Mouse (Mus musculus) heart, postnatal 0 days (tissue): ENCODE measurements at regions not wholly inside any gene's neighbourhood (a gene's known extent, or its start where the extent isn't known, plus 50 kb on each side); places are given as distances from the start of the nearest gene placed in this dataset.
A peak's percentile ranks its signal among the peaks of the same experiment; 100 is the strongest.

ENCODE experiments used
- ATAC-seq: fragments of 200-750 bp; cut with Nextera tagmentation; 2 replicates; pipeline ENCODE4 v1.8.0; 2017; ENCODE audit warnings: low read depth, moderate number of reproducible peaks, moderate library complexity; ENCODE audit not compliant: insufficient read depth
- DNase-seq: peaks from one replicate; pipeline ENCODE4 v3.0.0-alpha.2; 2016; ENCODE audit warnings: low spot score
- H3K27ac ChIP-seq: fragments of 300-500 bp; sonication (generic); 2 replicates; pipeline ENCODE4 v1.5.1; 2014; ENCODE audit warnings: low read depth, mild to moderate bottlenecking
- H3K27me3 ChIP-seq: fragments of 300-500 bp; sonication (generic); 2 replicates; pipeline ENCODE4 v1.6.1; 2014; ENCODE audit warnings: low read length, mixed read lengths; ENCODE audit not compliant: control insufficient read depth, insufficient read depth
- H3K36me3 ChIP-seq: fragments of 300-500 bp; sonication (generic); replicated peaks from 2 replicates; pipeline ENCODE4 v1.6.1; 2014; ENCODE audit warnings: low read length, mixed read lengths; ENCODE audit not compliant: control insufficient read depth, insufficient read depth
- H3K4me1 ChIP-seq: fragments of 300-500 bp; sonication (generic); 2 replicates; pipeline ENCODE4 v1.6.1; 2014; ENCODE audit warnings: antibody characterized with exemption; ENCODE audit not compliant: control insufficient read depth, insufficient read depth
- H3K4me2 ChIP-seq: fragments of 300-500 bp; sonication (generic); 2 replicates; pipeline ENCODE4 v1.6.1; 2014; ENCODE audit warnings: low read depth, mild to moderate bottlenecking, low read length, moderate library complexity
- H3K4me3 ChIP-seq: fragments of 300-500 bp; sonication (generic); 2 replicates; pipeline ENCODE4 v1.5.1; 2014; ENCODE audit warnings: low read depth, low read length
- H3K9ac ChIP-seq: fragments of 300-500 bp; sonication (generic); replicated peaks from 2 replicates; pipeline ENCODE4 v1.6.1; 2014; ENCODE audit warnings: low read depth, low read length, mixed read lengths
- H3K9me3 ChIP-seq: fragments of 300-500 bp; sonication (generic); replicated peaks from 2 replicates; pipeline ENCODE4 v1.6.1; 2016; ENCODE audit warnings: low read length; ENCODE audit not compliant: control insufficient read depth
- CTCF ChIP-seq: IDR thresholded peaks from 2 replicates; pipeline ENCODE4 v1.5.1; 2016; ENCODE audit warnings: antibody characterized with exemption, control low read depth, low read depth
- EP300 ChIP-seq: IDR thresholded peaks from 2 replicates; pipeline ENCODE4 v1.6.1; 2016; ENCODE audit warnings: antibody characterized with exemption, low read depth
- WGBS: fragments of 180-500 bp; shearing (Covaris S2); extraction: QIAGEN DNeasy Blood & Tissue Kit; methylation state at CpG from one replicate; pipeline ENCODE4 v1.1.7; 2014; 5-methylcytosine and 5-hydroxymethylcytosine counted together

GRCm38 (mm10) chr2:70901479-70901878 lies 76.0 kb upstream of the Tlk1 start:
- Histone ChIP-seq H3K27ac (peak overlapping the region; percentile 54), H3K4me3 (peak overlapping the region; percentile 24)
- peak; percentile 87 for ATAC-seq

GRCm38 (mm10) chr2:70899056-70899455 lies 73.5 kb upstream of the Tlk1 start:
- TF ChIP-seq EP300 (no peak), CTCF (no peak)
- no peak for DNase-seq
- Histone ChIP-seq H3K27me3 (no peaks in the 10 kb centered on the region), H3K36me3 (no peaks in the 10 kb centered on the region), H3K4me1 (peaks cover 18% of the 10 kb centered on the region; the same call in 1 of the 2 replicates), H3K27ac (no peak overlapping the region), H3K9ac (no peak overlapping the region), H3K4me3 (no peak overlapping the region), H3K9me3 (no peaks in the 10 kb centered on the region), H3K4me2 (no peak overlapping the region)
- ATAC-seq: no peak
- 89% methylated on average over 4 of the region's 4 CpGs for WGBS

More at GRCm38 (mm10) chr2:70901479-70901878, 76.0 kb upstream of the Tlk1 start:
- Histone ChIP-seq H3K4me2 (peak overlapping the region; percentile 53), H3K4me1 (peaks cover 18% of the 10 kb centered on the region; the same call in 1 of the 2 replicates), H3K9ac (no peak overlapping the region), H3K27me3 (no peaks in the 10 kb centered on the region), H3K9me3 (no peaks in the 10 kb centered on the region), H3K36me3 (no peaks in the 10 kb centered on the region)
- no peak for TF ChIP-seq EP300
- TF ChIP-seq CTCF: no peak
- WGBS: 13% methylated on average over 14 of the region's 14 CpGs
- peak; percentile 52 for DNase-seq

- peaks cover 18% of the 10 kb centered on the region; the same call in 1 of the 2 replicates for H3K4me1 ChIP-seq
- H3K4me2 ChIP-seq: no peak overlapping the region
- H3K4me3 ChIP-seq: no peak overlapping the region
- 36% methylated on average over 9 of the region's 9 CpGs for WGBS
- no peaks in the 10 kb centered on the region for H3K9me3 ChIP-seq
- H3K9ac ChIP-seq: no peak overlapping the region
- no peak for ATAC-seq
- DNase-seq: peak; percentile 49
- H3K27ac ChIP-seq: no peak overlapping the region
- no peaks in the 10 kb centered on the region for H3K36me3 ChIP-seq
- TF ChIP-seq EP300: no peak
- TF ChIP-seq CTCF: no peak
- no peaks in the 10 kb centered on the region for H3K27me3 ChIP-seq
These were observed 72.9 kb upstream of the Tlk1 start for GRCm38 (mm10) chr2:70898396-70898795.

GRCm38 (mm10) chr2:70897373-70897772 lies 71.8 kb upstream of the Tlk1 start:
- Histone ChIP-seq H3K9ac (no peak overlapping the region), H3K9me3 (no peaks in the 10 kb centered on the region)
- WGBS: 89% methylated on average over 8 of the region's 8 CpGs

GRCm38 (mm10) chr2:70889522-70890100 lies 64.1 kb upstream of the Tlk1 start:
- no peak for TF ChIP-seq CTCF
- no peak for TF ChIP-seq EP300
- H3K27ac ChIP-seq: no peak overlapping the region
- H3K9ac ChIP-seq: no peak overlapping the region
- DNase-seq (no peak), ATAC-seq (no peak)
- no peaks in the 10 kb centered on the region for H3K9me3 ChIP-seq
- H3K4me3 ChIP-seq: no peak overlapping the region
- no peaks in the 10 kb centered on the region for H3K27me3 ChIP-seq
- no peaks in the 10 kb centered on the region for H3K4me1 ChIP-seq
- H3K4me2 ChIP-seq: no peak overlapping the region
- no peaks in the 10 kb centered on the region for H3K36me3 ChIP-seq
- WGBS: 36% methylated on average over 5 of the region's 5 CpGs

More at GRCm38 (mm10) chr2:70897373-70897772, 71.8 kb upstream of the Tlk1 start:
- H3K4me2 ChIP-seq: no peak overlapping the region
- H3K27ac ChIP-seq: no peak overlapping the region
- H3K4me1 ChIP-seq: peaks cover 18% of the 10 kb centered on the region; the same call in 1 of the 2 replicates
- ATAC-seq: no peak
- H3K27me3 ChIP-seq: no peaks in the 10 kb centered on the region
- TF ChIP-seq CTCF (no peak), EP300 (no peak)
- H3K4me3 ChIP-seq: no peak overlapping the region
- no peaks in the 10 kb centered on the region for H3K36me3 ChIP-seq
- DNase-seq: no peak
